Mouse (Mus musculus) intestine, embryonic 15.5 days (tissue): ENCODE measurements around the gene Wbp4. TPM values are rescaled to one million over a fixed set of nuclear protein-coding genes. Genes with fewer than 3 reads are reported as not detected.
A peak's percentile ranks its signal among the peaks of the same experiment; 100 is the strongest.

Source experiments
- ATAC-seq: fragments of 200-750 bp; cut with Nextera tagmentation; 2 replicates; pipeline ENCODE4 v1.8.0; 2017; ENCODE audit warnings: moderate TSS enrichment, moderate library complexity
- H3K27ac ChIP-seq: fragments of 300-500 bp; sonication (generic); 2 replicates; pipeline ENCODE4 v1.5.1; 2015; ENCODE audit warnings: mild to moderate bottlenecking, inconsistent platforms
- H3K27me3 ChIP-seq: fragments of 300-500 bp; sonication (generic); replicated peaks from 2 replicates; pipeline ENCODE4 v1.6.1; 2015; ENCODE audit warnings: inconsistent platforms
- H3K36me3 ChIP-seq: fragments of 300-500 bp; sonication (generic); 2 replicates; pipeline ENCODE4 v1.6.1; 2015; ENCODE audit warnings: inconsistent platforms
- H3K4me1 ChIP-seq: fragments of 300-500 bp; sonication (generic); replicated peaks from 2 replicates; pipeline ENCODE4 v1.6.1; 2015; ENCODE audit warnings: inconsistent platforms
- H3K4me2 ChIP-seq: fragments of 300-500 bp; sonication (generic); replicated peaks from 2 replicates; pipeline ENCODE4 v1.6.1; 2015; ENCODE audit warnings: mild to moderate bottlenecking, inconsistent platforms
- H3K4me3 ChIP-seq: fragments of 300-500 bp; sonication (generic); replicated peaks from 2 replicates; pipeline ENCODE4 v1.5.1; 2015; ENCODE audit warnings: inconsistent platforms
- H3K9ac ChIP-seq: fragments of 300-500 bp; sonication (generic); 2 replicates; pipeline ENCODE4 v1.6.1; 2015; ENCODE audit warnings: inconsistent platforms
- H3K9me3 ChIP-seq: fragments of 300-500 bp; sonication (generic); 2 replicates; pipeline ENCODE4 v1.6.1; 2016; ENCODE audit warnings: inconsistent platforms
- WGBS: fragments of 180-500 bp; shearing (Covaris S2); methylation state at CpG from one replicate; pipeline ENCODE4 v1.1.7; 2015; 5-methylcytosine and 5-hydroxymethylcytosine counted together
- polyA plus RNA-seq: library from polyadenylated mRNA; unstranded; fragments of >200 nt; fragmentation: Nextera tagmentation; extraction: Ambion mirVana; gene quantifications from 2 replicates; pipeline ENCODE4 v1.2.1, GENCODE M21; 2015

The Wbp4 gene
- polyA plus RNA-seq, 1 experiment from 2014 or later: 33.8 TPM

DNA sequence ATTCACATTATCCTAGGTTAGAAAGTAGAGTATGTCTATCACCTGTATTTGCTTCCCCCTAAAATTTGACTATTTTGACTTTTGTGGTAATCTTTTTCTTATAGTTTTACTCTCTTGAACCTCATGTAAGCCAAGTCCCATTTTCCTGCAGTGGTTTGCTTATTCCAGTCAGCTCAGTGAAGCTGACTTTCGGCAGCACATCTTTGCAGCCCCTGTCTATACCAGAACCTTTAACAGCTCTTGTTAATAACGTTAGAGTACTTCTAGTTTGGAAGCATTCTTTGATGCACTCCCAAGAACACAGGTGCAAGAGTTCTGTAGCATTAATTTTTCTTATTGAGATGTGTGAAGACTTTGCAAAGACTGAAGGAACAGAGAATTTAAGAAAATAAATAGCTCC, 36.8 kb upstream of the Wbp4 start:
- no peak overlapping the region for H3K4me3 ChIP-seq
- H3K27ac ChIP-seq: no peak overlapping the region
- 0 out of 2 replicates have a peak overlapping the region, but pooled peaks have one; percentile 35 for H3K4me2 ChIP-seq
- no peak for ATAC-seq
- H3K4me1 ChIP-seq: 0 out of 2 replicates have a peak, but pooled peaks cover 7% of the 10 kb centered on the region
- H3K36me3 ChIP-seq: no peaks in the 10 kb centered on the region
- H3K9ac ChIP-seq: no peak overlapping the region
- no peaks in the 10 kb centered on the region for H3K27me3 ChIP-seq
- WGBS: 79% methylated on average over 2 of the region's 2 CpGs
- H3K9me3 ChIP-seq: no peaks in the 10 kb centered on the region

DNA sequence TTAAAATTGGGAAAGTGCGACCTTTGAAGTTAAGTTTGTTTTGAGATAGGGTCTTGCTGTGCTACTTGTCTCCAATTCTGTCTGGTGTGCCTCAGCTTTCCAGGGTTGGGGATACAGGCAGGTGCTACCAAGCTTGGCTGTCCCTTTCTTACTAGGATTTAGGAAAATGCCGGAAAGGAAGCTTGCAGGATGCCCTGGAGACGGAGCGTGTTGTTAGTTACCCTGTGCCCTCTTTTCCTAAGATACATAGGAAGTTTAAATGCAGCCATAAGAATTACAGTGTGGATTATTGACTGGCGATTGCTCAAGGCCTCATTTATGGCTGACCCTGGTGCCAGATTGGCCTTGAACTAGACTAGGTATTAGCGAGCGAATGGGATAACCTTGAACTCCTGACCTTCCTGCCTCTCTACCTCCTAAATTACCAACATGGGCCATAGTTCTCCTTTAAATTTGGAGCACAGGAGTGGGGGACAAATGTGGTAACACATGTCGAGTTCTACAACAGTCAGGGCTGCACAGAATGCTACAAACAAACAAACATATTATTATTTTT, 35.9 kb upstream of the Wbp4 start:
- H3K4me3 ChIP-seq: peak overlapping the region; percentile 25

DNA sequence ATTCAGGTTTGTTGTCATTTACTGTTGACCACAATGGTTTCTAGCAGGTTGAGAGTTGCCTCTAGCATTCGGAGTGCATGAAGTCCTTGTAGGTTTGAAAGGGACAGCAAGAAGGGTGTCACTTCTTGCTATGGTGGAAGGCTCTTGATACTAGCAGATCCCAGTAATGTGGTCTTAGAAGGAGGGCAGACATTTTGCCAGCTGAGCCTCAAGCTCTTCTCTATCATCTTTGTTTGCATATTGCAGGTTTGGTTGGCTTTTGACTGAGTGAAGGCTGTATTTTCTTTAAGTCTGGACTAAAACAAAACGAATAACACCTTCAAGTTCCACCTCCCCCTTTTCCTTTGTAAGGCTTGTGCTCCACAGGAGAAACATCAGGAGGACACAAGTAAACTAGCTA, 35.4 kb upstream of the Wbp4 start:
- Histone ChIP-seq H3K36me3 (no peaks in the 10 kb centered on the region), H3K27me3 (no peaks in the 10 kb centered on the region), H3K4me3 (peak overlapping the region; percentile 25), H3K9ac (peak overlapping the region; percentile 21; the same call in 1 of the 2 replicates), H3K4me1 (0 out of 2 replicates have a peak, but pooled peaks cover 7% of the 10 kb centered on the region), H3K27ac (no peak overlapping the region), H3K9me3 (no peaks in the 10 kb centered on the region), H3K4me2 (peak overlapping the region; percentile 50)
- ATAC-seq: no peak
- 60% methylated on average over 2 of the region's 2 CpGs for WGBS

More for the DNA sequence above, 35.9 kb upstream of the Wbp4 start:
- H3K9ac ChIP-seq: no peak overlapping the region
- H3K27ac ChIP-seq: no peak overlapping the region
- no peaks in the 10 kb centered on the region for H3K9me3 ChIP-seq
- WGBS: 61% methylated on average over 8 of the region's 8 CpGs
- no peaks in the 10 kb centered on the region for H3K27me3 ChIP-seq
- H3K36me3 ChIP-seq: no peaks in the 10 kb centered on the region
- peak overlapping the region; percentile 50 for H3K4me2 ChIP-seq
- no peak for ATAC-seq
- H3K4me1 ChIP-seq: 0 out of 2 replicates have a peak, but pooled peaks cover 7% of the 10 kb centered on the region

DNA sequence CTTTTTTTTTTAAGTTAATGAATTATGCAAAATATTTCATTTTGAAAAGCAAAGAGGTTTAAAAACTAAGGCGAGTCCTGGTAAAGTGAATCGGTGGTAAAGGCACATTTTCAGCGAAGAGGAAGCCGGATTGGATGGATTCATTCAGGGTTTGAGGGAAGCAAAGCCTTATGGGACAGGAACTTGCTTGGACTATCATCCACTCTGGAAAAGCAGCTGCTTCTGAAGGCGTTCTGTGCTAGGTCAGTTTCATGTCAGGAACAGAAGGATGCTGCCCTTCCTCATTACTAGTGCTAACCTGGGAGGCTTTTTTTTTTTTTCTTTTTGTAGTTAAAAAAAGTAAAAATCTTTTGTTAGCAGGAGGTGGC, 34.9 kb upstream of the Wbp4 start:
- Histone ChIP-seq H3K36me3 (no peaks in the 10 kb centered on the region), H3K27ac (peak overlapping the region; percentile 74; the same call in 1 of the 2 replicates)

DNA sequence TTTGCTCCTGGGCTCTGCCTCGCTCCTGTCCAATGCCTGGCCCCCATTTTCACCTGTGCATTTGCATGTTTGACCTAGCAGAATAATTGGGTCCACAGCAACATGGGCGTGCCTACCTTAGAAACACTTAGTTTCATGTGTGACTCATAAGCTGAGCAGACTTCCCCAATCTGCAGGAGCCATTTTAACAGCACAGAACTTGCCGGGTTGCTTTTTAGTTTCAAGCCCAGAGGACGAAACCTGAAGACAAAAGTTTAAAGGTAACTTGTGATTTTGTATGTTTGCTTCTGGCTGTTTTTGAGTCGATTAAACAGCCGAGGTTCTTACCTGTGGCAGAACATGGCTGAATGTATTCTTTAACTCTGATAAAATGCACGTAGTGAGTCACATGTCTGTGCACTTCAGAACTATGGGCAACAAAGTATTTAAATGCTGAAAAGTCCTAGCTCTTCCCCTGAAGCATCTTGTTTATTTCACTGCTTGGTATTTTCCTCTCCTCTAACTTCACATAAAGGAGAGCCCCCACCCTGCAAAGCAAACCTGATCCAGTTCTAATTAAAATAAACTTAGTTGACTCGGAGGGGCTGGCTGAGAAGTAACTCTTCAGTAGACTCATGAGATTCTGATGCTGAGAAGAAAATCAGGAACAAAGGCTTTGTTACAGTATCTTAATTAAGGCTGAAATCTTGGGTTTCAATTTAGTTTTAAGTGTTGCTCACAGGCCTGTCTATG, 34.4 kb upstream of the Wbp4 start:
- H3K4me1 ChIP-seq: 0 out of 2 replicates have a peak, but pooled peaks cover 6% of the 10 kb centered on the region
- H3K4me2 ChIP-seq: peak overlapping the region; percentile 50
- no peaks in the 10 kb centered on the region for H3K27me3 ChIP-seq
- H3K36me3 ChIP-seq: no peaks in the 10 kb centered on the region
- peak overlapping the region; percentile 74 for H3K27ac ChIP-seq
- WGBS: 54% methylated on average over 8 of the region's 8 CpGs
- H3K9ac ChIP-seq: peak overlapping the region; percentile 33; the same call in 1 of the 2 replicates
- H3K4me3 ChIP-seq: peak overlapping the region; percentile 25
- H3K9me3 ChIP-seq: no peaks in the 10 kb centered on the region
- peak; percentile 95 for ATAC-seq

More for the DNA sequence above, 34.9 kb upstream of the Wbp4 start:
- H3K4me1 ChIP-seq: 0 out of 2 replicates have a peak, but pooled peaks cover 7% of the 10 kb centered on the region
- H3K27me3 ChIP-seq: no peaks in the 10 kb centered on the region
- no peaks in the 10 kb centered on the region for H3K9me3 ChIP-seq
- H3K9ac ChIP-seq: no peak overlapping the region
- H3K4me2 ChIP-seq: peak overlapping the region; percentile 50
- ATAC-seq: no peak
- peak overlapping the region; percentile 25 for H3K4me3 ChIP-seq
- WGBS: 64% methylated on average over 5 of the region's 5 CpGs

DNA sequence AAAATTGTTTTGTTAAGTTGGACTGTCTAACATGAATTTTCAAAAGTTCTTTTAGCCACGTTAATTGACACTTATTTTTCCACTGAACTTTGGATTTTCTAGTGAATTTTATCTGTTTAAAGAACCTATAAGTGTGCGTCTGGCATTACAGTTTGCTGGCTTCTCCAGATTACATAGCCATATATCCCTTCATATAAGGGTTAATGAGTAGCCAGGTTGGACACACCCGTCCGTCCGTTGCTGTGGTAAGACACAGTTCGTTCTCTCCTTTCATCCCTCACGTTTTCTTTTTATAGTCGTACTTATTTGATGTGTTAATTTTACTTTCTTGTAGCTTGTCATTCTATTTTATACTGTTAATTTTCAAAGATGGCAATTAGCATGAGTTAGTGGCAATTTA, 33.8 kb upstream of the Wbp4 start:
- peak overlapping the region; percentile 74 for H3K27ac ChIP-seq
- peak overlapping the region; percentile 25 for H3K4me3 ChIP-seq
- no peaks in the 10 kb centered on the region for H3K36me3 ChIP-seq
- H3K9ac ChIP-seq: no peak overlapping the region
- H3K27me3 ChIP-seq: no peaks in the 10 kb centered on the region
- no peaks in the 10 kb centered on the region for H3K9me3 ChIP-seq
- H3K4me2 ChIP-seq: no peak overlapping the region
- 56% methylated on average over 8 of the region's 8 CpGs for WGBS
- 0 out of 2 replicates have a peak, but pooled peaks cover 6% of the 10 kb centered on the region for H3K4me1 ChIP-seq
- peak; percentile 94 for ATAC-seq

DNA sequence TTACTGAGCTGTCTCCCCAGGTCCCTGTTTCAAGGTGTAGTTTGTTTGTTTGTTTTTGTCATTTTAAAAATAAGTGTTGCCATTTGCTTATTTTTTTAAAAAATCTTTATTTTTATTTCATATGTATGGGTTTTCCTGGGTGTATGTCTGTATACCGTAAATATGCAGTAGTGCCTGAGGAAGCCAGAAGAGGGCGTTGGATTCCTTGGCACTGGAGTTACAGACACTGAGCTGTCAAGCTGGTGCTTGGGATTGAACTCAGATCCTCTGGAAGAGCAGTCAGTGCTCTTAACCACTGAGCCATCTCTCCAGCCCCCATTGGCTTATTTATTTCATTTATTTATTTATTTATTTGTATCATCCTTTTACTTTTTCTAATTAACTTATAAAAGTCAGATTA, 32.6 kb upstream of the Wbp4 start:
- Histone ChIP-seq H3K36me3 (no peaks in the 10 kb centered on the region), H3K4me1 (0 out of 2 replicates have a peak, but pooled peaks cover 8% of the 10 kb centered on the region), H3K4me3 (no peak overlapping the region), H3K27ac (no peak overlapping the region), H3K9ac (no peak overlapping the region), H3K4me2 (no peak overlapping the region), H3K27me3 (no peaks in the 10 kb centered on the region), H3K9me3 (no peaks in the 10 kb centered on the region)
- no peak for ATAC-seq
- WGBS: 73% methylated on average over 2 of the region's 2 CpGs

DNA sequence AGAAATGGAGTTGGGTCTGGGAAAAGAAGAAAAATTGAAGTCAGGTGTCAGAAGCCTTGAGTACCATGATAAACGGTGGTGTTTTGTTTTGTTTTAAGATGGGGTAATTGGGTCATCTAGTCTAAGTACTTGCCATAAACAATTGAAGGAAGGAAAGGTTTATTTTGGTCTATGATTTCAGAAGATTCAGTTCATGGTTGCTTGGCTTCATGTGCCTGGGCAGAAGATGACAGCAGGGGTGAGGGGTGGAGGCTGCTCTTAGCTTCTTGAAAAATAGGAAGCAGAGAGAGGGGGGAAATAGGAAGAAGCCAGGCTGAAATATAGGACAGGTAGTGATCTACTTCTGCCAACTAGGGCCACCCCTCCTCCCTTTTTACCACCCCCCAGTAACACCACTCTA, 30.2 kb upstream of the Wbp4 start:
- Histone ChIP-seq H3K27me3 (no peaks in the 10 kb centered on the region), H3K4me1 (0 out of 2 replicates have a peak, but pooled peaks cover 13% of the 10 kb centered on the region), H3K36me3 (no peaks in the 10 kb centered on the region), H3K9me3 (no peaks in the 10 kb centered on the region), H3K4me2 (no peak overlapping the region), H3K4me3 (no peak overlapping the region), H3K9ac (no peak overlapping the region), H3K27ac (no peak overlapping the region)
- ATAC-seq: no peak
- WGBS: 61% methylated on average over 1 of the region's 1 CpGs

DNA sequence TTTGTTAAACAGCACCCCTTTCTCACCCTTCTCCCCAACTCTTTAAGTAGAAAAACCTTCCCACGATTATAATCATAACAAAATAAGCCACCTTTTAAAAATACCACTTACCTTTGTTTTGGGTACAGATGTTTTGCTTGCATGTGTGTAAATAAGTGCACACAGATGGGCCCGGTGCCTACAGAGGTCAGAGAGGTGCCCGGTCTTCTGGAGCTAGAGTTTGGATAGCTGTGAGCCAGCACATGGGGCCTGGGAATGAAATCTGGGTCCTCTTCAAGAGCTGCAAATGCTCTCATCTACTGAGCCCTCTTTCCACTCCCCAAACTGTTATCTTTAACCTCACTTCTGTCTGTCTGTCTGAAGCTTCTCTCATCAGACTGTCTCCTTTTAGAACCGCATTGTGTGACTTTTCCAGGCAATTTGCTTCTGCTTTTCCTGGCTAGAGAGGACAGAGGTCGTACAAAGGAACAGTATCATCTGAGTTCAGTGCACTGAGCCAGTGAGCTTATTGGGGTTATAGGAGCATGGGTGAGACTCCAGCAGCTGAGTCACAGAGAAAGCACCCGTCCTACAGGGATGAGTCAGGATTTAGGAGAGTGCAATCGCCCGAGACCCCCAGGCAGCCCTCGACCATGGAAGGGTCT, 27.5 kb upstream of the Wbp4 start:
- Histone ChIP-seq H3K4me1 (peaks cover 16% of the 10 kb centered on the region; the same call in 1 of the 2 replicates), H3K9me3 (no peaks in the 10 kb centered on the region), H3K9ac (no peak overlapping the region), H3K27me3 (no peaks in the 10 kb centered on the region), H3K4me3 (no peak overlapping the region), H3K36me3 (no peaks in the 10 kb centered on the region), H3K4me2 (no peak overlapping the region), H3K27ac (no peak overlapping the region)
- WGBS: 69% methylated on average over 9 of the region's 9 CpGs
- ATAC-seq: 0 out of 2 replicates have a peak, but pooled peaks have one; percentile 39

DNA sequence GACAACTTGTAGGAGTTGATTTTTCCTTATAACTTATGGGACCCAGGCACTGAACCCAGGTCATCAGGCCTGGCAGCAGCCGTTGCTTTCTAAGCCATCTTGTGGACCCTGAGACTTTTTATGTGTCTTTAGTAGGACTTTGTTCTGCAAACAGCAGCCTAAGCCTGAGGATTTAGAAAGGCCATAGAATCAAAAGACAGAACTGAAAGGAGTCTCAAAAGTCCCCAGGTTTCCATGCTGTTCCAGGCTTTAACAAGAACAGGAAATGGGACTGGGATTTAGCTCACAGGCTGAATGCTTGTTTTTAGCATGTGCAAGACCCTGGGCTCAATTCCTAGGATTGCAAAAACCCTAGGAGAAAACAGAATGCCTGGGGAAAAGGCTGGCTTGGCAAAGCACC, 26.5 kb upstream of the Wbp4 start:
- 64% methylated on average over 1 of the region's 1 CpGs for WGBS
- Histone ChIP-seq H3K9ac (no peak overlapping the region), H3K9me3 (no peaks in the 10 kb centered on the region), H3K4me1 (peaks cover 16% of the 10 kb centered on the region; the same call in 1 of the 2 replicates), H3K4me3 (no peak overlapping the region), H3K27ac (peak overlapping the region; percentile 51), H3K27me3 (no peaks in the 10 kb centered on the region), H3K36me3 (no peaks in the 10 kb centered on the region), H3K4me2 (peak overlapping the region; percentile 3; the same call in 1 of the 2 replicates)
- peak; percentile 34 for ATAC-seq

DNA sequence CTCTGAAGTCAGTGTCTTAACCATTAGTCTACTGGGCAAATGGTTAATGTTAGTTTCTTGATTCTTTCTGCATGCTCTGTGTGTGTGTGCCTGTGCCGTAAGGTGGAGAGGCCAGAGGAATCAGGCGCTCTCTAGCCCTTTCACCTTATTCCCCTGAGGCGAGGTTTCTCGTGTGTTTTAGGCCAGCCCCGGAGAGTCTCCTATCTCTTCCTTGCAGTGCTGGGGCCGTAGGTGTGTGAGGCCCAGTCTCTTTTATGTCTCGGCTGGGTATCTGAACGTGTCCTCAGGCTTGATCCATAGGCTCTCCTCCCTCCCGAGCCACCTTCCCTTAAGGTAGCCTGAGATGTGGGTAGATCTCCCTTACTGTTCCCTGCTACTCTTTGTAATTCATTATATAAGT, 24.9 kb upstream of the Wbp4 start:
- Histone ChIP-seq H3K9ac (no peak overlapping the region; the same call in 1 of the 2 replicates), H3K9me3 (no peaks in the 10 kb centered on the region), H3K4me2 (peak overlapping the region; percentile 3; the same call in 1 of the 2 replicates), H3K36me3 (no peaks in the 10 kb centered on the region), H3K27ac (no peak overlapping the region), H3K4me1 (peaks cover 14% of the 10 kb centered on the region; the same call in 1 of the 2 replicates), H3K27me3 (no peaks in the 10 kb centered on the region), H3K4me3 (no peak overlapping the region)
- 57% methylated on average over 9 of the region's 9 CpGs for WGBS
- peak; percentile 20; the same call in 1 of the 2 replicates for ATAC-seq
